Mouse (Mus musculus) gastrocnemius, adult 8-10 months (tissue): ENCODE measurements at regions not wholly inside any gene's neighbourhood (a gene's known extent, or its start where the extent isn't known, plus 50 kb on each side); places are given as distances from the start of the nearest gene placed in this dataset.

Experiments used
- DNase-seq, 2 experiments: peaks; one replicate each; pipeline ENCODE4 v3.0.0; 2022; ENCODE audit warnings: low spot score in 2 of 2

GRCm38 (mm10) chr14:123219590-123219989 lies 235.8 kb upstream of the Tmtc4 start:
- DNase-seq: no peak

- DNase-seq: no peak
Measured at GRCm38 (mm10) chr14:123210241-123210640, 226.4 kb upstream of the Tmtc4 start.

GRCm38 (mm10) chr14:123202848-123203247 lies 219.0 kb upstream of the Tmtc4 start:
- no peak for DNase-seq

GRCm38 (mm10) chr14:123202313-123202712 lies 218.5 kb upstream of the Tmtc4 start:
- DNase-seq: no peak

- peak in 1 of 2 experiments; percentile 24 for DNase-seq
Measured at GRCm38 (mm10) chr14:123201426-123202274, 217.8 kb upstream of the Tmtc4 start.

GRCm38 (mm10) chr14:123199111-123199510 lies 215.3 kb upstream of the Tmtc4 start:
- no peak for DNase-seq

- DNase-seq: no peak
Measured at GRCm38 (mm10) chr14:123192574-123192973, 208.7 kb upstream of the Tmtc4 start.

GRCm38 (mm10) chr14:123190729-123191128 lies 206.9 kb upstream of the Tmtc4 start:
- DNase-seq: no peak

- no peak for DNase-seq
Measured at GRCm38 (mm10) chr14:123187270-123188058, 203.6 kb upstream of the Tmtc4 start.

GRCm38 (mm10) chr14:123173183-123173582 lies 189.3 kb upstream of the Tmtc4 start:
- DNase-seq: no peak

GRCm38 (mm10) chr14:123171865-123172264 lies 188.0 kb upstream of the Tmtc4 start:
- no peak for DNase-seq

- DNase-seq: no peak
Measured at GRCm38 (mm10) chr14:123163842-123164241, 180.0 kb upstream of the Tmtc4 start.

- DNase-seq: no peak
Measured at GRCm38 (mm10) chr14:123143489-123144046, 159.7 kb upstream of the Tmtc4 start.

GRCm38 (mm10) chr14:123138743-123139705 lies 155.2 kb upstream of the Tmtc4 start:
- no peak for DNase-seq

- no peak for DNase-seq
Measured at GRCm38 (mm10) chr14:123133979-123134378, 150.1 kb upstream of the Tmtc4 start.

GRCm38 (mm10) chr14:123120361-123120760 lies 136.5 kb upstream of the Tmtc4 start:
- no peak for DNase-seq

- DNase-seq: no peak
Measured at GRCm38 (mm10) chr14:123116337-123116736, 132.5 kb upstream of the Tmtc4 start.

GRCm38 (mm10) chr14:123110533-123110932 lies 126.7 kb upstream of the Tmtc4 start:
- no peak for DNase-seq

- DNase-seq: no peak
Measured at GRCm38 (mm10) chr14:123100371-123100770, 116.5 kb upstream of the Tmtc4 start.

- DNase-seq: no peak
Measured at GRCm38 (mm10) chr14:123096086-123096485, 112.3 kb upstream of the Tmtc4 start.

GRCm38 (mm10) chr14:123082065-123082464 lies 98.2 kb upstream of the Tmtc4 start:
- DNase-seq: no peak
